Mouse (Mus musculus): ENCODE results near the gene Med27. TPM values are rescaled to one million over a fixed set of nuclear protein-coding genes. Genes with fewer than 3 reads are reported as not detected.

The Med27 gene
- total RNA-seq, 2 experiments from 2014 or later = 15.8 to 16.1 TPM

DNA sequence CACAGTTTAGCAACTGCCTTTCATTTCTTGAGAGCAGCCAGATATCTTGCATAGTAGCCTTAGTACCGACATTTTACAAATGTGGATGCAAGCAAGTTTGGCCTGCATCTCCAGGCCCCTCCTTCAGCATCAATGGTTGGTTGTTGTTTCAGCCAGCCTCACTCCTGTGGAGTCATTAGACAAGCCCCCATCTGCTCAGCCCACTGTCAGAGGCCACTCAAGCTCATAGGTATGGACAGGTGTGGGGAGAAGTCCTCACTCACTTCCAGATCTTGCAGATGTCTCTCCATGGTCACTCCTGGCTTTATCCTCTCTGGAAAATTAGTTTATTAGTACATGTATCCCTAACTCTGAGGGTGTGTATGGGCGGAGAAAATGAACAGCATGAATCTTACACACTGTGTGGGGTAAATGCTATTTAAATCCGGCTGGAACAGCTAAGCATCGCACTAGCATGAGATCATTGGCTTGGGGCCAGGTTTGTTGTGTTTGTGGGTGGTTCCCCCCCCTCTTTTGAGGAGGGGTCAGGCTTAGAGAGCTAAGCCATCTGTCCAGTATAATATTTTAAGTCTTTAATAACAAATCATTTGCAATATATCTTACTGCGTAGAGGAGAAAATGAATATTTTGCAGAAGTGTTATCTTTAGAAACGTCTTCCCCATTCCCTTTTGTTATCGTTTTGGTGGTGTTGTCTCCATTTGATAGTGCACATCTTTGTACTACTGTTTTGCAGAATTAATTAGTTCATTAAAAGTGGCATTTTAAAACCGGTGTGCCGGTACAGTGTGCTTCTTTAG, 118.4 kb downstream of the Med27 start:
- intact Hi-C loops (cut with DNase I) = no loop called here
- DNase-seq = no peak

DNA sequence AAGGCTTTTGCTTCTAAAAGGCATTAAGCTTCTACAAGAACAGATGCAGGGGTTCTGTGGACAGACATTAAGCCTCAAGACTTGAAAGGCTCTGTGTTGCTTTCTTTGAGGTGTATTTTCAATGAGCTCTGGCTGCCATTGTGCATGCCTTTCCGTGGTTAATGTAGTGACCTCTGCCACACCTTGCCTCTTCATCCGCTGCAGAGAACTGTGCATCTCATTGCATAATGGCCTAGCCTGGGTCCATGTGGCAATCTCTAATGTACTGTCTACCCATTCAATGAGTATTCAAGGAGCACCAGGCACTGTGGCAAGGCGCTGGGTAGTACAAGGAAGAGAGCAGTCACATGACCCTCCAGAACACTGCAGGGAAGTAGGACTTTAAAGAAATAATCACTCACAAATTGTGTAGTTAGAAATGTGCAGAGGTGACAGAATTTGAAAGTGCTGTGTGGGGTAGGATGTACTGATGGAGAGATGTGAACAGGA, 119.1 kb downstream of the Med27 start:
- intact Hi-C loops (cut with DNase I) = no loop called here
- DNase-seq = no peak

DNA sequence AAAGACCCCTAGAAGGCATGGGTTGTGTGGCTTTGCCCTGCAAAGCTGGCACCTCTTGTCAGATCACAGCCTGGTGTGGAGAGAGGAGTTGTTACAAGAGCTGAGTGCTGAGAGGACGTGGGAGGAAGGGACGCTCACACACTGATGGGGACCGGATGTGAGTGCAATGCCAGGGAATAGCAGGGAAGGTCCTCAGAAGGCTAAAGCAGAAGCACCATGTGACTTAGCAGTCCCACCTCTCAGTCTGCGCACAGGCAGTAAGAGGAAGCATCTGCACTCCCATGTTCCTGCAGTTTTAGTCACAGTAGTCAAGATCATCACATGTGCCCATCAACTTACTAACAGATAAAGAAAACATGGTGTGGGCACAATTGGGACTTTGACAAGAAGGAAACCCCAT, 119.8 kb downstream of the Med27 start:
- intact Hi-C loops (cut with DNase I) = no loop called here
- DNase-seq = peak in 1 of 2 experiments; percentile 14

DNA sequence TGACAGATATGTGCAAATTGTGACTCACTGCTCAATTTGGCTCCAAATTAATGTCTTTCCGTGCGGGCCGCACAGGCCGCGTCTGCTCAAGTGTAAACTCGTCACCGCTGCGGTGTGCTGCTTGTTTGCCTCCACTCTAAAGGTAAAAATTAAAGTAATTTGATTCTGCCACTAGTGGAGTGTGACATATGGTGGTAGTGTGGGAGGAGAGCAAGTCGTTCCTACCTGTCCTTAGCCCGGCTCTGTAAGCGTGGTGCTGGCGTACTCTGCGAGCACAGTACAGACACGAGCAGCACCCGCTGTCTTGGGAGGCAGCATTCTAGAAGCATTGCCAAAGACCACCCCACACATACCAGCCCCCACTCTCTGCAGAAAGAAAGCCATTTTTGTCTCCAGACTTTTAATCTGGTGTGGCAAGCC, 121.9 kb downstream of the Med27 start:
- DNase-seq = no peak
- intact Hi-C loops (cut with DNase I) = no loop called here

DNA sequence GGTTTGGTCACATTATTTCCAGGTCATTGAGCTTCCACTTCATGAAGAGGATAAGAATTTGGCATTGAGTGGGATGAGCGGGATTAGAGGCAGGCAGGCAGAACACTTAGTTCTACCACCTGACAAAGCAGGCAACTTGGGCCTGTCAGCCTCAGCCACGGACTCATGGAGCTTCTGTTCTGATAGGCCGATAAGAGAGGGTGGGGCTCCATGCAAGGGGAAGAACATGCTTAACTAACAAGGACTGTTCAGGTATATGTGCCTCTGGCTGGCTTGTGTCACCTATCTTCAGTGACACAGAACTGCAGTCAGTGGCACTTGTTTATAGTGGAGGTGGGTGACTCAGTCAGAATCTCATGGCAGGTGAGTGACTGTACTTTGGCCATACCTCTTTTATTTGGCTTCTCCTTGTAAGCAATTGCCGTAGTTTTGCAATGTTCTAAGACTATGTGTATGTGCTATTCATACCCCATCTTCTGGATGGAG, 126.4 kb downstream of the Med27 start:
- DNase-seq = no peak
- intact Hi-C loops (cut with DNase I) = no loop called here

DNA sequence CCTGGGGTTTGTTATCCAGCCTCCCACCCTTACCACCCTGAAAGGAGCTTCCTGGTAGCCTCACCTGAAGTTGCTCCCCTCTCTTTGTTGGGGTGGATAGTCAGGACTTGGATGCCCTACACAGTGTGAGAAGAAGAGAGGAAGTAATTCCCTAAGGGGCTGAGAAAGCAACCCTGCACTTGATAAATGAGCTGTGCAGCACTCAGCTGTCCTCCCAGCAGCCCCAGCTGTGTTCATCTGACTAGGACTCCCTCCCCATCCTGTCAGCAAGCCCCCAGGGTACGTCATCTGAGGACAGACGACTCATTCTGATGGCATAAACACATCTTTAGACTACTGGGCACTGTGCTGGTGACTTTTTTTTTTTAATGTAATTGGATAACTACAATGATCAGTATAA, 127.3 kb downstream of the Med27 start:
- intact Hi-C loops (cut with DNase I) = no loop called here

DNA sequence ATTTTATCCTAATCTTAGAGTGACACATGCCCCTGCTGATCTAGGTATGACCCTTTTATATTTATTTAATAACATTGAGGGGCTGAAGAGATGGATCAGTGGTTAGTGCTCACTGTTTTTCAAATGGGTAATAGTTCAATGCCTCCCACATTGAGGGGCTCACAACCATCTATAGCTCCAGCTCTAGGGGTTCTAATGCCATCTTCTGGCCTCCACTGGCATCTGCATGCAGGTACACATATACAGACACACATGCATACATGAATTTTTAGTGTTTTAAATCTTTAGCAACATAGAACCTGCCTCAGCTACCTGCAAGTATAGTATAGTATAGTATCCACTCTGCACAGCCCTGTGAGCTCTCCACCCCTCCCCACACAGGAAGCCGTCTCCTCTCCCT, 130.1 kb downstream of the Med27 start:
- no peak for DNase-seq
- intact Hi-C loops (cut with DNase I) = no loop called here

More for the DNA sequence above, 127.3 kb downstream of the Med27 start:
- no peak for DNase-seq

DNA sequence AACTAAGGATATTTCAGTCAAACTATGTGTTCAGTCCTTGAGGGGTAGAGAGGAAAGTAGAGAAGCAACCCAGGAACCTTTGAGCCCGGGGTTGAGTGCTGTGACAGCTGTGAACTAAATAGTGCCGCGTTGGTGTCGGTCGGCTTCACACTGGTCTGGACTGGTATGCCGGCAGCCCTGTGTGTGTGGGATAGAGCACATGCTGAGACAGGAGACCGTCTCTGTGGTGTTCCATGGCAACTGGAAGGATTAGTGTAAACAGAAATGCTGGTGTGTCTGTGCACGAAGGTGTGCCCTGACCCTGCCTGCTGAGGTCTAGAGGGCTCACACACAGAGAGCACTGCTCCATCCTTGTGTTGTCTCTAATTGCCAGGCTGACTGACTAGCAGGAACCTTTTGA, 135.2 kb downstream of the Med27 start:
- DNase-seq = no peak

DNA sequence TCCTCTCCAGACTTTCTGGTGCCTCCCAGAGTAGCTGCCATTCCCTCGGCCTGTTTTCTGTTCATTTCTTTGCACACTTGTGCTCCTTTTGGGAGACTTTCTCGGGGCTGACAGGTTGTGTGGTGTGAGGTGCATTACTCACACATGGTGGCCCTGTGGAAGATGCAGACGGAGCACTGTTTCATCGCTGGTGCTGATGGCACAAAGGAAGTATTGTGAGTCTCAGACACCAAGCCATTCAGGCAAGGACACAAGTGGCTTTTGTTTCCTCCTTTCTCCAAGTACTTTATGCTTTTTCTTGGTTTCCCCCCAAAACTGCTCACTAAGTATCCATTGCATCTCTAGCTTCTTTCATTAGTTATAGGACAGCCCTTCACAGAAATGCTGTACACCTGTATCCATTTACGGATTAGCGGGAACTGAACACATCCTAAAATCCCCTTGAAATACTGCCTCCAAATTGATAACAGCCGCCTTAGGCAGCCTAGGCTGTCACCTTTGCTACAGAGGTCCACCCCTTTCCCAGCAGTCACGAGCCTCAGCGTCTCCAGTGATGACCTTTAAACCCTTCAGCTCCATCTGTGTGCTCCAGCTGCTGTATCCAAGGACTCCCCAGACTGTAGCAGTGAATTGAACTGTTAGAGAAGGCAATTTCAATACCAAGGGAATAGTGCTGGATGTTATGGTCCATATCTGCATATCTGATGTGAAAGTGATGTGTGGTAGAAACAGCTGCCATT, 136.5 kb downstream of the Med27 start:
- intact Hi-C loops (cut with DNase I) = no loop called here
- no peak for DNase-seq

More for the DNA sequence above, 135.2 kb downstream of the Med27 start:
- intact Hi-C loops (cut with DNase I) = no loop called here

DNA sequence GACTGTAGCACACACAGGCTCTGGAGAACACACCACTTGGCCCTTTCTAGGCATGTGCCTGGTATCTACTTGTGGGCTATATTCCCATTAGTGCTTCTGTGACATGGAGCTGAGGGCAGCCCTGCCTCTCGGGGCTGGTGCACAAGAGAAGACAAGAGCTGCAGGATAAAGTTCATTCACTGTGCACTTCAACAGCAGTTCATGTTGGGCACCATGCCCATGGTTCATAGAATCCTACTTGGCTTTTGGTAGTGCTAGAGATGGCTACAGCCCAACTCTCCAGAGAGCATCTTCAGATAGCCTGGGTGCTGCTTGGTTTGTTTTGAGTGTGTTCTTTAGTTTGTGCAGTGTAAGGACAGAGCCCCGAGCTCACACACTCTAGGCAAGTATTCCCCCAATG, 138.9 kb downstream of the Med27 start:
- no peak for DNase-seq
- intact Hi-C loops (cut with DNase I) = no loop called here

DNA sequence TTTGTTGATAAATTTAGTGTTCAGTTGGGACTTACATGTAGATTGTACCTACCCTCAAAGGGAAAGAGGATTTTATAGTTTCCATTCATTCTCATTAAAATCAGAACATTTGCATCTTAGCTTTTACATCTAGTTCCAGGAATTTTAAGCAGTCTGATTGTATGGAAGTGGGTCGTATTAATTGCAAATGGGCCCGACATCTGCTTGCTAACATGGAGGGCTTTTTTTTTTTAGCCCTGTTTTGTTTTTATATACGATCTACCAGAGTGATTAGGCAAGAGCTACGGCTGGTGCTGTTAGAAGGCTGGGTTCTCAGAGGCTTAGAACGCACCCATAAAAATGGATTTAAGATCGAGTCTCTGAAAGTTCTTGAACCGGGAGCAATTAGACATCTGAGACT, 139.9 kb downstream of the Med27 start:
- no peak for DNase-seq
- intact Hi-C loops (cut with DNase I) = no loop called here

DNA sequence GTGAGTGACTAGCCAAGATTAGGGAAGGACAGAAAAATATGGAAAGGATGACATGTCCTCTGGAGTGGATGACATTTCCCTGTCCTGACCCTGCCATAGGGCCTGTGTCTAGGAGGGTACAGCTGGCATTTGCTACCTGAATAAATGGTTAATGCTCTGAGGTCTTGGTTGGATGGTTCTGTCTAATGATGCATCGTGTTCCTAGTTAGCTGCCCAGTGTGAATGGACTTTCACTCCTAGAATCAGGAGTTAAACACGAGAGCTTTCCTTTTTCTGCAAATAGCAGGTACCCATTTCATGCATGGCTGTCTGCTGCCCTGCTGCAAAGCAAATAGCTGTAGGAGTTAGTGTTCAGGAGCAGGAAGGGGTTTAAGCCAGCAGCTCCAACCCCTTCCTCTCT, 141.0 kb downstream of the Med27 start:
- no peak for DNase-seq
- intact Hi-C loops (cut with DNase I) = no loop called here

DNA sequence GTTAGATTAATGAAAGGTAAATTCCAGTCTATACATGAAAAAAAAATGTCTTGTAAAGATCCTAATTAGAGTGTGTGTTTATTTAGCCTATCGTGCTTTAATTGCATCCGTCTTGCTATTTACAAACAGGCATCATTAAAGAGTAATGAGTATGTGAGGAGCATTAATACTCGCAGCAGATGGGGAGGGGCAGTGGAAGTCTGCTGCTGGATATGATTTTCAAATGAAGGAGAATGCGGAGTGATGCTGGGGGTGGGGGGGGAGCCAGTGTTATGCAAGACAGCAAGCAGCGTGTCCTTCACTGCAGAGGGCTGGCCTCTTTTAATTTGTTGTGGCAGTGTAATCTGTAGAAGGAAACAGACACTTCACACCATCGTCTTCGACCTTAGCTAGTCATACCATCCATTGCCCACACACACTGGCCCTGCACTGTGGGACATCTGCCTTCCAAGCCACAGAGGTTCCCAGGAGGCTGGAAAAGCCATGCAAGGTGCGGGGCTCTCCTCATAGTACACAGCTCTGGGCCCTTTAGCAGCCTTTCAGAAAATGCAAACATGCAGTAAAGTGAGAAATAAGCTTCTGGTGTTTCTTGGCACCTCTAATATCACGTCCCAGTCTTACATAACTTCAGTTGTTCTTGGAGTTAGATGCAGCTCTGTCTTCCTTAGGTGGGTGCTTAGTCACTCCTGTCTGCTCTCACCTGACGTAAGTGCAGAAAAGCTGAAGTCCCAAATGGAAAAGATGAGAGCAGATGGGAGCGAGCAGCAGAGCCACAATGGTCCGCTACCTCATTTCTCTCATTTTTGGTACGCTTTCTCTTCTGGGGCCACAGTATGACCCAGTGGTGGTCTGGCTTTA, 142.0 kb downstream of the Med27 start:
- intact Hi-C loops (cut with DNase I) = no loop called here
- no peak for DNase-seq

DNA sequence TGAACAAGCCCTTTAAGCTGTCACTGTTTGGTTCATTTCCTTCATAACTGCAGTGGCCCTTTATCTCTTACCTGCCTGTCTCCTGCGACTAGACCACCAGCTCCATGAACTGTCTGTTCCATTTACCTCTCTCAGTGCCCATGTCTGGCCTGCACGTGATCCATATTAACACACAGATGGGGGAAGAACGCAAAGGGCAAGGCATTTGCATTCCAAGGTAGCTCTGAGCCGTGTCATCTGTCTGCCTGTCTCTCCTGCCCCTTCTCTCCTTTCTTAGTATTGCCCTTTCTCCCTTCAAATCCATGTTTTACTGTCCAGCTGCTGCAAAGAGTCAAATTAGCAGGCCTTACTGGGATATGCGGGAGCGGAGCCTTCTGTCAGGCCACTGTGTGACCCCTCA, 145.0 kb downstream of the Med27 start:
- no peak for DNase-seq
- intact Hi-C loops (cut with DNase I) = no loop called here

DNA sequence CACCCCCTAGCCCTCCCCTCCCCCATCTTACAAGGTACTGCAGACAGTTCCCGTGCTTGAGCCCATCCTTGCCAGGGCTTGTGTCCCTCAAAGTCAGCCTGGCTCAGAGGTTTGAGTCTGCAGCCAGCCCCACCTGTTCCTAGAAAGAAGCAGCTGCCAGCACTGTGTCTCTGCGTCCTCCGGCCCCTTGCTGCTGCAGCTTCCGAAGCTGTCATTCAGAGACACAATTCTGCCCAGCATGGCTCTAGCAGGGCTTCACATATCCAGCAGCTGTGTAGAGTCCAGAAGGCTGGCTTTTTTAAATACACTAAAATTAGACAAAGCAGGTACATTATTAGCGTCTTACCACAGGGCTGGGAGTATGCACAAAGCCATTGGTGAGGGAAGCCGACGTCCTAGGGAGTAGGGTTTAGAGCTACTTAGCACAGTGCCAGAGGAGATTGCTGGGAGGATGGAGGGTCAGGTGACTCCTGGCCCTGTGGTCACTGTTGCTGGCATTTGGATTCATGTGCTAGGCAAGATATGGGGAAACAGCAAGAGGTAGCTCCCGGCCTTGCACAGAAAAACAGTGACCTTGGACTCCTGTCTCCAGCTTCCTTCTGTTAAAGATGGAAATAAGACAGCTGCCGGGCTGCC, 146.9 kb downstream of the Med27 start:
- intact Hi-C loops (cut with DNase I) = no loop called here
- DNase-seq = peak; percentile 15 to 21

DNA sequence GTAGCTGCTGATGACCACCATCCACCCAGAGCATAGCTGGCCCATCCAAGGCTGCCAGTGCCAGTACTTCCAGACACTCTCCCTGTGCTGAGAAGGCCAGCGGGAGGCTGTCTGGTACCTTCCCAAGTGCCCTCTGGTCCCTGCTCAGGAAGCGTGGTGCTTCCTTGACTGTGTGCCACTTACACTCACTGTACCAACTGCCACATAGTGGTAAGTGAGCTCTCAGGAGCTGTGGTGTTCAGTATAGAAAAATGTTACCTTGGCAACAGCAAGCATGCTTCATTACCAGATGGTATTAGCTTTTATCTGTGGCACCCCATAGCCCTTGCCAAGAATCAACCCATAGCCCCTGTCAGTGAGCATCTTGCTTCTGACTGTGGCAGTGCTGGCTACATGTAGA, 148.7 kb downstream of the Med27 start:
- intact Hi-C loops (cut with DNase I) = no loop called here

DNA sequence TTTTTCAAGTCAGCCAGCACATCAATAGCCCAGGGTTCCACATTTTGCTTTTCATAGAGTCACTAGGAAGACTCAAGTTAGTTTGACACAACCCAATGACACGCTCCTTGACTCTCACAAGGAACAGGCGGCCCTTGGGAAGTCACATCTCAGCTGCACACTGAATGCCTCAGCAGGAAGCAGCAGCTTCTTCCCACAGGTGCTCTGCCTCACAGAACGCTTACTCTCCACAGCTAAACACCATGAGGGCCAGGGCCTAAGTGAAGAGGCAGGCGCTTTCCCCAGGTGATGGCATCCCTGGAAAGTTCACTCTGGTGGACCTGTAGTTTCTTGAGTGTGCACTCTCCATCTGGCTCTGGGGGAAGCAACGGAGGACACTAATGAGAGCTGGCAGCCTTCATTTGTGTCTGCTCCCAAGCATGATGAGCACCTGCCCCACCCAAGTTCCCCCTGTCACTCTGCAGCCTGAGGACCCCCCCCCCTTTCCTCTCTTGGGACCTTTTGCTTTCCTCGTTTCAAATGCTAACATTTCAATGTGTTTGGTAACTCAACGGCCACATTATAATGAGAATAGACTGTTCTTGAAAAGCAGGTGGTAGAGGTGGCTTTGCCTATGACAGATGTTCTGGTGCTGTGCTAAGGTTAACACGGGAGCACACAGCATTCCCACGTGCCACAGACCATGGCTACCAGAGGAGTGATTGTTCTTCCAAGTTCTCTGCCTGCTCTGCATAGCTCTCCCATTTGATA, 154.2 kb downstream of the Med27 start:
- intact Hi-C loops (cut with DNase I) = no loop called here

More for the DNA sequence above, 148.7 kb downstream of the Med27 start:
- no peak for DNase-seq

DNA sequence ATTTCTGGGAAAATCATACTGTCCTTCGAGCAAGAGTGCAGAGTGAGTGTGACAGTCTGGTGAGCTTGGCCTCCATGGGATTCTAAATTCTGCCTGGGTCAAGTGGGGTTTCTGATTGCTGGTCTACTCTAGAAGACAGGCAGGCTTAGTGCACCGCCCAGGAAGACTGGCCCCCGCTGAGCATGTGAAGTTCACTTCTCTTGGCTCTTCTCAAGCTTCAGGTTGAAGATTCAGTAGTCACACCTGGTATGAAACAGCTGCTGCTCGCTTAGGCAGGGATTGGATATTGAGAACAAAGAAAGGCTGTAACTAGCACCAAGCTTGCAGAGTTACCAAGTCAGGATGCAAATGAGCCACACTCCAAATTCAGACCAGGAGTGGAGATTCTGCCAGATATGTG, 154.8 kb downstream of the Med27 start:
- no peak for DNase-seq
- intact Hi-C loops (cut with DNase I) = no loop called here

More for the DNA sequence above, 154.2 kb downstream of the Med27 start:
- no peak for DNase-seq

DNA sequence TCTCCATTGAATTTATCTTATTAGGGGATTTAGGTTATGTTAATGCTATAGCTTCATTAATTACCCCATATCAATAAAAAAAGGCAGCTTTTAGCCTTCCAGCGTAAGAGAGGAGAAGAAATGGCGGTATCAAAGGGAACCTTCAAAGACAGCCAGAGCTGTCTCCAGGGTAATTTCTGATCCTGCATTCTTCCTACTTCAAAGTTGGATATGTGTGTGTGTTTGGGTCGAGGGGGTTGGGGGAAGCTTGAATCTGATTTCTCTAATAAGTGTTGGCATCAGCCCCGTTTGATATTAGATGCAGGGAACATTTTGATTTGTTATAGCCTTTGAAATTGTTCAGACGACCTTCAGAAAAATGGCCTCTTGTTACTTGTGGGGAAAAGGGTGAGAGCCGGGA, 158.2 kb downstream of the Med27 start:
- intact Hi-C loops (cut with DNase I) = no loop called here
- no peak for DNase-seq

DNA sequence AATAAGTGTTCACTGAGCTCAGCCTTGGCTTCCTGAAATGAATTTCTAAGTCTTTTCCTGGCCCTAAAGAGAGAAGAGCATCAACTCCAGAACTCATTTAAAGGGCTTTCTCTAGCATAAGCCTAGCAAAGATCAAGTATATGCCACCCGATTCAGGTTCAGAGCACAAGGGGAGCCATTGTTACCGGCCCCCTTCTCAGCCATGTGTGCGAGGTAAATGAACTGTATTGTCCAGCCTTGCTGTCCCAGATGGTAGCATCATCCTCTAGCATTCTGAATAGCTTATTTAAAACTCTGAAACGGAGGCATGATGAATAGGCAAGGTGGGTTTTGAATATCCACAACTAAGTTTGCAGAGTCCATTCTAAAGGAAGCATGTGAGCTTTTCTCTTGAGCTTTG, 159.8 kb downstream of the Med27 start:
- intact Hi-C loops (cut with DNase I) = no loop called here
- no peak for DNase-seq

All from heart, postnatal 36 days (tissue).